Mouse (Mus musculus): ENCODE results near the gene Ttc21a. TPM values are rescaled to one million over a fixed set of nuclear protein-coding genes. Genes with fewer than 3 reads are reported as not detected.

Gene Ttc21a
- polyA plus RNA-seq, 1 experiment: 0.34 TPM

DNA sequence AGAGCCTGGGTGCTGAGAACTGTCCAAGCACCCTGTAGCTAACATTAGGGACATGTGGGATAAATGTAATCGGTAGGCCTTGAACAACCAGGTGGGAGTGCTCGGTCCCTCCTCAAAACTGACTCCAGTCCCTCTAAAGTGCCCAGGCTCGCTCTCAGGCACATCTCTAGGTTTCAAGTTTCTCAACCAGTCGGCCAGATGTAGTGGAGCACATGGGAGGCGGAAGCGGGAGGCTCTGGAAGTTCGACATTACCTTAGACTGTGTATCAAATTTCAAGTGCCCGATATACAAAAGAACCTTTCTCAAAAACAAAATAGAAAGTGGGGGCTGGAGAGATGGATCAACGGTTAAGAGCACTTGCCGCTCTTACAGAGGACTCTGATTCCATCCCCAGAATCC lies 2.2 kb downstream of the Ttc21a start:
- DNase-seq (ENCODE audit: extremely low spot score in 1 of 2, low spot score in 1 of 2): no peak

GRCm38 (mm10) chr9:119941407-119941806 lies 4.0 kb downstream of the Ttc21a start:
- DNase-seq (ENCODE audit: extremely low spot score in 1 of 2, low spot score in 1 of 2): no peak

DNA sequence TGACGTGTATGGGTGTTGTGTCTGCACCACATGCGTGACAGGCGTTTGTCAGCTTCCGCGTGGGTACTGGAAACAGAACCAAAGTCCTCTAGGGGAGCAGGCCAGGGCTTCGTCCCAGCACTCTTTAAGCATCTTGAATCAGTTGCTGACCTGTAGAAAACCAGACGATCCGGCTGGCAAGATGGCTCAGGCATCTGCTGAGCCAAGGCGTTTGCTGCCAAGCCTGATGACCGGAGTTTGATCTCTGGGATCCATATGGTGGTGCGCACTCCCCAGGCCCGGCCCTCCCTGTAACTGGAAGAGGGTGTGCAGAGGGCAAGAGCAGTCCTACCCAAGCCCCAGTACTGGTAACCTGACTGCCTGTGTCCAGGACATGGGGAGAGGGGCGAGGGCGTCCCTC lies 4.5 kb downstream of the Ttc21a start:
- no peak for DNase-seq (ENCODE audit: extremely low spot score in 1 of 2, low spot score in 1 of 2)

DNA sequence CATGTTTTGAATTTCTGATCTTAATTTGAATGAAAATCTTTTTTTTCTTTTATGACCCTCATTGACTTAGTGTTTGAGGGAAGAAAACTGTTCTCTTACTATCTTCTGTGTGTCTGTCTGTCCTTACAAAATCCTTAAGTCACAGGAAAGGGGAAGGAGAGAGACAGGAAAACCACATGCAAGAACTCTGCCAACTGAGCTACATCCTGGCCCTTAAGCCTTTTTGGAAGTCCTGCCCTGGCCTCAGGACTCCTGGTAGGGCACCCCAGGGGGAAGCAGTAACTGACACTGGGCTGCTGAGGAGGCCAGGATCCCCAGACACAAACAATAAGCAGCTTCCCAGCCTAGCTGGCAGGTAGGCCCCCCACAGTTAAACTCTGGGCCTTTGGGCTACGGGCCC lies 5.9 kb downstream of the Ttc21a start:
- DNase-seq (ENCODE audit: extremely low spot score in 1 of 2, low spot score in 1 of 2): no peak

- no peak for DNase-seq (ENCODE audit: extremely low spot score in 1 of 2, low spot score in 1 of 2)
These were observed 7.9 kb downstream of the Ttc21a start for GRCm38 (mm10) chr9:119945173-119945900.

- no peak for DNase-seq (ENCODE audit: extremely low spot score in 1 of 2, low spot score in 1 of 2)
These were observed 11.4 kb downstream of the Ttc21a start for GRCm38 (mm10) chr9:119948804-119949203.

DNA sequence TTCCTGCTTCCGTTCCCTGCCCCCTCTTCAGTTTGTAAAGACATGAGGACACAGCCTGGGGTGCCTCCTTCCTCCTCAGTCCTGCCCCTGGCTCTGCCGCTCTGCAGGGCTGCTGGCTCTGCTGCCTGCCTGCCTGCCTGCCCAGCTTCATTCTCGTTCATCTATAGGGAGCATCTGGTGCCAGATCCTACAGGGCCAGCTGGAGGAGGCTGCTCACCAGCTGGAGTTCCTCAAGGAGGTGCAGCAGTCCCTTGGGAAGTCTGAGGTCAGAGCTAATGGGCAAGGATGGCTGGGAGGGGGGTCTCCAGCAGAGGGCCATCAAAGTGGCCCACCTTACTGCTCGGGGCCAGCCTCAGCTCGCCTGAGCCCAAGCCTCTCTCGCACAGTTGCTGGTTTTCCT lies 13.0 kb downstream of the Ttc21a start:
- no peak for DNase-seq (ENCODE audit: extremely low spot score in 1 of 2, low spot score in 1 of 2)

DNA sequence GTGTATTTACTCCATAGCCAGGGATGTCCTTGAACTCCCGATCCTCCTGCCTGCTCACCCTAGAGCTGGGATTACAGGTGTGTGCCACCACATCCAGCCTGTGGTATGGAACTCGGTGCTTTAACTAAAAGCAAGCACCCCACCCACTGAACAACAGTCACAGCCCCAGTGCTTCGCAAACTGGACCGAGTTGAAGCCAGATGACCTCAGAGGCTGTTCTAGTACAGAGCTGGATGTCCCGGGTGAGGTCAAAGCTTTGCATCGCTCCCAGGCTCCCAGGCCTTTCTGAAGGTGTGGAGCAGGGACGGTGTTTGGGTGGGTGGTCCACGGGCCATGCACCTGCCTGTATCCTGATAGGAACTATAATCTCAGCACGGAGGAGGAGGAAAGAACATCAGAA lies 14.0 kb downstream of the Ttc21a start:
- DNase-seq (ENCODE audit: extremely low spot score in 1 of 2, low spot score in 1 of 2): no peak

DNA sequence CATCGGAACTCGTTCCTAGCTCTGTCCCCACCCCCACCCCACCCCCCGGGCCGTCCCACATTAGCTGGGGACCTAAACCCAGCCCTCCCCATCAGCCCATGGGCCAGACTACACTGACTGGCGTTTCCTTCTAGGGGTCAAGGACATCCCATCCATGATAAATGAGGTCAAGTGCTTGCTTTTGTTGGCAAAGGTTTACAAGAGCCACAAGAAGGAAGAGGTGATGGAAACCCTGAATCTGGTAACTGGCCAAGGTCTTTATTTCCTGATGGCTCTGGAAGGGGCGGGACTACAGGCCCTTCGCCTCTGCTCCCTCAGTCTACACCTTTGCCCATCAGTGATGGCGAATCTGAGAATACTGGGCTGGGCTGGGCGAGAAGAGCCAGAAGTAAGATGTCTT lies 21.4 kb downstream of the Ttc21a start:
- no peak for DNase-seq (ENCODE audit: extremely low spot score in 1 of 2, low spot score in 1 of 2)

GRCm38 (mm10) chr9:119962216-119962615 lies 24.8 kb downstream of the Ttc21a start:
- DNase-seq (ENCODE audit: extremely low spot score in 1 of 2, low spot score in 1 of 2): no peak

DNA sequence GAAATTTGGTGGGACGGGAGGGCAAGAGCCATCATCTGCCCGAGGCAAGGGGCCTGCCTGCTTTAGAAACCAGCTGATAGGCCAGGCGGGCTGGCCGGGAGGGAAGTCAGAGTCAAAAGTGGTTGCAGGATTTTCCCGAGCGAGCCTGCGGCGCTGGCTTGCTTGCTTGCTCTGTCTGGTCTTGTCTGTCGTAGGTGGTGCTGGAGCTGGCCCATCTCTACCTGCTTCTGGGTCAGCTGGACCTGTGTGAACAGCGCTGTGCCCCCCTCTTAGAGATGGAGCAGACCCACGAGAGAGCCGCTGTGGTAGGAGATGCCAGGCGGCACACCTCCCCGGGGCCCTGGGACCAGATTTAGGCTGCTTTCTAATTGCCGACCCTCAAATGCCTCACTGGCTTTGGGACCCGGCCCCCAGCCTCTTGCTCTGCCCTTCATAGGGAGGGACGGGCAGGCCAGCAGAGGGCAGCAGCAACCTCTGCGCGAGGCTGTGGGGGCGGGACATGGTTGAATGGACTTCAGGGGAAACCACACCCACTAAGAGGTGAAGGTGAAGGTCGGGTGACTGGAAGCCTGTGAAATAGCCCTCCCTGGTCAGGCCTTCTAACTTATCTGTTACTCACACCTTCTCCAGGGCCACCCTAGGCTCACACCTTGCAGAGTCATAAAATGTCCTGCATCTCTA lies 25.7 kb downstream of the Ttc21a start:
- peak in 1 of 2 experiments; percentile 44 for DNase-seq (ENCODE audit: extremely low spot score in 1 of 2, low spot score in 1 of 2)

- no peak for DNase-seq (ENCODE audit: extremely low spot score in 1 of 2, low spot score in 1 of 2)
These were observed 26.8 kb downstream of the Ttc21a start for GRCm38 (mm10) chr9:119964206-119964605.

DNA sequence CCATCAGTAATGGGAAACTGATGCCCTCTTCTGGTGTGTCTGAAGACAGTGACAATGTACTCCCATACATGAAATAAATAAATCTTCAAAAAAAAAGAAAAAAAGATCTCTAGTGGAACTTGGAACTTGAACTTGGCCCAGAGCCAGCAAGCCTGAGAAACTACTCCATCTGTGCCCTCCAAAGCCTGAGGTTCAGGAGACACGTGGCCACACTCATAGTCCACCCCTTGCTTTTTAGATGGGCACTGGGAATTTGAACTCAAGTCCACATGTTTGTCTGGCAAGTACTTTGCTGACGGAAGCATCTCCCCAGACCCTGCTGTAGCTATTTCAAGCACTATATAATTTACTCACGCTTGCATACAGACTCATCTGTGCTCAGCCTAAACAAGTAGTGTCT lies 27.8 kb downstream of the Ttc21a start:
- no peak for DNase-seq (ENCODE audit: extremely low spot score in 1 of 2, low spot score in 1 of 2)

- DNase-seq (ENCODE audit: extremely low spot score in 1 of 2, low spot score in 1 of 2): no peak
These were observed 29.0 kb downstream of the Ttc21a start for GRCm38 (mm10) chr9:119966221-119966910.

DNA sequence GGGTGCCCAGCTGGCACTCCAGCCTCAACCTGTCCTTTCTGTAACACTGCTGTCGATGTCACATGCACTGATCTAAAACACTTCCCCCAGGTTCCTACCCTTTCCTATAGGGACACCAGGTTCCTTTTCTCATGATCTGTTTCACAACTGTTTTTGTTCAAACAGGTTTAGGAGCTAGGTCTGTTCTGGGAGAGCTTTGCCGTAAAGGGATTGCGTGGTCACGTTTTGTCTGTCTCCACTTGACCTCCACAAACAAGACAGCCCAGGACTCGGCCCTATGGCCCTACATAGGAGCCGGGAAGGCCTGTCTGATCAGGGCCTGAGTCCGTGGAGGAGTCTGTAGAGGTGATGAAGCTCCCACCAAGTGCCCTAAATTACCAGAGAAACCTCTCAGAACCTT lies 32.4 kb downstream of the Ttc21a start:
- no peak for DNase-seq (ENCODE audit: extremely low spot score in 1 of 2, low spot score in 1 of 2)

DNA sequence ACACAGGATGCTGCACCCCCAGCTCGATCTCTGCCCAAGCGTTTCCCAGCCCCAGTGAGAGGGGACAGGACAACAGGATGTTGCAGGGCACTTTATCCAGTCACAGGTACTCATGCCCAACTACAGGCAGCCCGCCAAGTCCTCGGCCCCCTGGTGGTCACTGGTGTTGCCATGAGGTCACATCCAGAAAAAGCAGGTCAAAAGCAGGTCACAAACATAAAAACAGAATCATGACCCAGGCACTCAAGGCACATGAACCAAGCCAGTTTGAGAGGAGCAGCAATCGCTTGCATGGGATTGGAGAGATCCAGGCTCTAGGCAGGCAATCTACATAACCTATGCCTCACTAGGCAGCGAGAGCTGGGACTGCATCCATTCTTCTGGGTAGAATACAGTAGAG lies 32.8 kb downstream of the Ttc21a start:
- DNase-seq (ENCODE audit: extremely low spot score in 1 of 2, low spot score in 1 of 2): no peak

- DNase-seq (ENCODE audit: extremely low spot score in 1 of 2, low spot score in 1 of 2): peak in 1 of 2 experiments; percentile 60
These were observed 33.6 kb downstream of the Ttc21a start for GRCm38 (mm10) chr9:119970763-119971656.

DNA sequence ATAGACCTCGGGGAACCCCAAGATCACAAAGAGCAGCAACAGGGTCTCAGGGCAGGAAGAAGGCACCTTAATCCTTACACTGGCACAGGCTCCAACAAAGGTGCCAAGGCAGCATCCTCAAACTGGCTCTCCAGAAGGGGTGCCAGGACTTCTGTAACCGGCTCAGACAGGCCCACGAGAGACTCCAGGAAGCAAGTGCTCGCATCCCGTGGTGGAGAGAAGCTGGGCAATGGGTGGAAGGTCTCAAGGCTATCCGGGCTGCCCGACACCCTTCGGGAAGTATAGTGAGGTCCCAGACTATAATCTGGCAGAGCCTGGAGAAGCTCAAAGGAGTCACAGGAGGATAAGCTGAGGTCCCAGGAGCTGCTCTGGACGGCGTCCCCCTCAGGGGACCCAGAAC lies 34.8 kb downstream of the Ttc21a start:
- DNase-seq (ENCODE audit: extremely low spot score in 1 of 2, low spot score in 1 of 2): no peak

GRCm38 (mm10) chr9:119972582-119972981 lies 35.2 kb downstream of the Ttc21a start:
- DNase-seq (ENCODE audit: extremely low spot score in 1 of 2, low spot score in 1 of 2): no peak

DNA sequence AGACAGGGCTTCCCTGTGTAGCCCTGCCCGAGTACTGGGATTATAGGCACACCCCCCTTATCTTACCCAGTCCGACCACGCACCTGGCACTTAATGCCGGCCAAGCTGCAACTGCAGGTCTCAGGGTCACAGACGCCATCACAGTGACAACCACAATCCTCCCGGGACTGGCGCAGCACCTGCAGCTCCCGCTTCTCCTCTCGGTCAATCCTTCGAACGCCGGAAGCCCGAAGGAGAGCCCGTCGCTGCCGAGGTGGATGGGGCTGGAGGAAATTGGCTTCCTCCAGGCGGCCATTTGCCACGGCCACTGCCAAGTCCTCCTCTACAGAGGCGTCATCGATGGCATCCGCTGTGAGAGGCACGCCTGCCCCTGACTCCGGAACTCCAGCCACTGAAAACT lies 35.9 kb downstream of the Ttc21a start:
- DNase-seq (ENCODE audit: extremely low spot score in 1 of 2, low spot score in 1 of 2): no peak

Measured in frontal cortex, adult 2 months (tissue).